Mouse (Mus musculus) splenic B cell, adult 2 months (primary cell): ENCODE data around the gene Gna12.

Experiments
- DNase-seq: peaks from one replicate; pipeline ENCODE4 v3.0.0-alpha.2; 2011; ENCODE audit warnings: low read depth, low spot score
- H3K27me3 ChIP-seq: 2 replicates; pipeline ENCODE4 v1.6.1; 2012; ENCODE audit warnings: mild to moderate bottlenecking, low read length, moderate library complexity, mixed read lengths; ENCODE audit not compliant: control insufficient read depth, poor library complexity, insufficient read depth, severe bottlenecking
- H3K36me3 ChIP-seq: 2 replicates; pipeline ENCODE4 v1.6.1; 2012; ENCODE audit warnings: mild to moderate bottlenecking, low read length, moderate library complexity, mixed read lengths; ENCODE audit not compliant: control insufficient read depth, poor library complexity, insufficient read depth, severe bottlenecking

The Gna12 gene

DNA sequence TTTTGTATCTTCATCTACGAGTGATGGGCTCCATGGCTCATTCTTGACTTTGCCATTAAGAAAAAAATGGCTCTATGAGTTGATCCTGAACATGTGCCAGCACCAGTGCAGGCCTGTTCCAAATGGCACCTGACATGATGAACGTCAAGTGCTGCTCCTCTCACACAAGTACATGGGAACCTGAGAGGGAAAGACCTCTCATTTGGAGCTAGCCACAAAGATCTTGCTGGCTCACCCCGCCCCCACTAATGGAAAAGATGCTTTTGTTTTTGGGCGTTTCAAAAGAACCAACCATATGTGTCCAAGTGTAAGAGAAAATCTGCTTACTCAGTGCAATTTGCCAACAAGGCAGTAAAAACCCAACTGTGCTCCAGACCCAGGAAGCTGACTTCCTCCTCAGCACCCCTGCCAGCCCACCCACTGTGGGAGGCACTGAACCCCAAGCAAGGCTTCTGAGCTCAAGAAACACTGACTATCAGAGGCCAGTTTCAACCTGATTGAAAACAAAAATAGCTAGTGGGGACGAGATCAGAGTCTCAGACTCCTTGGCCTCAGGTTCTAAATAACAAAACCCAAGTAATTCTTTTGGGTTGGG is 11.7 kb downstream of the Gna12 start:
- no peak for DNase-seq
- Histone ChIP-seq H3K36me3 (no peaks in the 10 kb centered on the region; the same call in none of the 2 replicates), H3K27me3 (no peaks in the 10 kb centered on the region)

DNA sequence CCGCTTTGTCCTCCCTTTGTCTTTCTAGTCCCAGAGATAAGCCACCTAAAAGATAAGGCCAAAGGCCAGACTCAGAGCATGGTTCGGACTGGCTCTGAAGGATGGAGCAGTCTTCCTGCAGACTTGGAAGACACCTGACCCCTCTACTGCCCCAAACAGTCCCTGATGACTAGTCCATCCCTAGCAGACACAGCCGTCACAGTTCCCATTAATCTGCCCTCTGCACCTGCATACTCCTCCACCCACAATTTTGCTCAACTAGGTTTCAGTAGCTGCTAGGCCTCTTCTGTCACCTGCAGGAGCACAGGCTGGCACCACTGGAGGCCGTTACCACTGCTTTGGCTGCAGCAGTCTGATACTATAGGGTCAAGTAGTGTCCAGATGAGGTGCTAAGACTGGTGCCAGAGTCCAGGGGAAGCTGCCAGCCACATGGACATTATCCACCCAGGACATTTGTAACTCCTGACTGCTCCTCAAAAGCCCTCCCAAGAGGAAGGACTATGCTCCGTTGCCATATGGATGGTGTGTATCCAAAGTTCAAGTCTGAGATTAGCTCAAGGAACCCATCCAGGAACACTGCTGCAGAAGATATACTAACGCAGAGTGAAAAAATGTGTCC is 13.2 kb downstream of the Gna12 start:
- no peak for DNase-seq
- Histone ChIP-seq H3K27me3 (no peaks in the 10 kb centered on the region), H3K36me3 (no peaks in the 10 kb centered on the region; the same call in none of the 2 replicates)

DNA sequence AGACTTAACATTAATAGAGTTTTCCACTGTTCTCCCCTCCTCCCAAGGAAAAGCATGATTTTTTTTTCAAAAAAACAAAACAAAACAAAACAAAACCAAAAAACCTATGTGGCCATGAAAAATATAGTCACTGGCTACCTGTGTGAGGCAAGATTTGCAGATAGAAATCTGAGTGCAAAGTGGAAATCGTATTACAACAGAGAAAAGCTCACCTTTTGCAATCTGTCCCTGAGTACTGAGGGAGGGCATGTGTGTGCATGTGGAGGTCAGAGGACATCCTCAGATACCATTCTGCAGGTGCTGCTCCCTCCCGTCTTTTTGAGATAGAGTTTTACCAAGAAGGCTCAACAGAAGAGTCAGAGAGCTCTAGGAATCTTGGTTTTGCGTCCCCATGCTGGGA is 14.2 kb downstream of the Gna12 start:
- Histone ChIP-seq H3K27me3 (no peaks in the 10 kb centered on the region), H3K36me3 (no peaks in the 10 kb centered on the region; the same call in 1 of the 2 replicates)
- no peak for DNase-seq

DNA sequence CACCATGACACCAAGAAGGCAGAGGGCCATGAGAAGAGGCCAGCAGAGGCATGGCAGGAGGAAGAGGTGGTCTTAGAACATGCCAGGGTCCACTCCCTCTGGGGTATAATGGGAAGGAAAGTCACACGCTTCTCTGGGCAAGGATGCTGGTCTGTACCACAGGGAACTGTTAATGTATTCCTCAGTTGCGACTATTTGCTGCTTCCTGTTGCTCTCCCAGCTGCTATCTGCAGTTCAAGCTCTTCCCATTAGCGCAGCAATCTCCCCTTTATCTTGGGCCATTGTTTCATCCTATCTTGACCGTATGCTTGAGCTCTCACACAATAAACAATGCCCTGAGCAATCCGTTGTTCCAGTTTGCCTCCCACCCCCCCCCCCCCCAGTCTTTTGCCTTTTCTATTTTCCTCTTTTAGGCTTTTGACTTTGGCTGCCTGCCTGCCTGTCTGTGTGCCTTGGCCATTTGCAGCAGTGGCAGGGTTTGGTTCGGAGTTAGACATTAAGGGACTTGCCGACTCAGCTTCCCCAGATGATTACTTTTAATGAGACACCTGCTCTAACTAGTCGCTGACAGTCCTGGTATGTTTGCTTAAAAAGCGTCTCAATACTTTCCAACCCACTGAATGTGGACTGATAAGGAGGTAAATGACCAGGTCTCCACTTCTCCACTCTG is 15.0 kb downstream of the Gna12 start:
- H3K27me3 ChIP-seq = no peaks in the 10 kb centered on the region
- DNase-seq = no peak
- no peaks in the 10 kb centered on the region for H3K36me3 ChIP-seq

DNA sequence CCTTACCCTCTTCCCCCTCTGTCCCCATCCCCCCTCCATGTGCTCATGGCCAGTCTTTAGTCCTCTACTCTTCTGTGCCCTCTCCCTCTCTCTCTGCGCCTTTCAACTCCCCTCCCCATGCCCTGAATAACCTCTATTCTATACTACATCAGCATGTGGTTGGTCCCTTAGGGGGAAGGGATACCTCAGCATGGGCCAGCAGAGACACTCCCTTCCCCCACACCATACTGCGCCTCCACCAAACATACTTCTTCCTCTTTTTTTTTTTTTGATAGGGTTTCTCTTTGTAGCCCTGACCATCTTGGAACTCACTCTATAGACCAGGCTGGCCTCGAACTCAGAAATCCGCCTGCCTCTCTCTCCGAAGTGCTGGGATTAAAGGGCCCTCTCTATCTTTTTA is 15.8 kb downstream of the Gna12 start:
- peak; percentile 55 for DNase-seq

DNA sequence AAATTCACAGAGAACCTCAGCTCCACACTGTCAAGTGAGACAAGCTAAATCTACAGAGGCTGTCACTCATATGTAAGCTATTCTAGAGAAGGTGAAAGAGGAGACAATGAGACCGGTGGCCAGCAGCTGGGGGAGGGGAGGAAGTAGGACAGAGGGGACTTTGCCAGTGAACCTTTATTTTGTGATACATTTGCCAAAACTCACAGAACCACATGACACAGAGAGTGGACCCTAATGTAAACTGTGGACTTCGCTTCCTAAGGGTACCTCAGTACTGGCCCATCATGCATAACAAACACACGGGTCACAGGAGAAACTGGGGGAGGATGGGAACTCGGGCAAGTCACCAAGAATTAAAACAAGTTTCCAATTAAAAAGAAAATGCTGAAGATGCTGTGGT is 17.5 kb downstream of the Gna12 start:
- Histone ChIP-seq H3K36me3 (no peaks in the 10 kb centered on the region), H3K27me3 (no peaks in the 10 kb centered on the region)
- DNase-seq = no peak

More for the DNA sequence above, 15.8 kb downstream of the Gna12 start:
- no peaks in the 10 kb centered on the region for H3K36me3 ChIP-seq
- H3K27me3 ChIP-seq = no peaks in the 10 kb centered on the region

DNA sequence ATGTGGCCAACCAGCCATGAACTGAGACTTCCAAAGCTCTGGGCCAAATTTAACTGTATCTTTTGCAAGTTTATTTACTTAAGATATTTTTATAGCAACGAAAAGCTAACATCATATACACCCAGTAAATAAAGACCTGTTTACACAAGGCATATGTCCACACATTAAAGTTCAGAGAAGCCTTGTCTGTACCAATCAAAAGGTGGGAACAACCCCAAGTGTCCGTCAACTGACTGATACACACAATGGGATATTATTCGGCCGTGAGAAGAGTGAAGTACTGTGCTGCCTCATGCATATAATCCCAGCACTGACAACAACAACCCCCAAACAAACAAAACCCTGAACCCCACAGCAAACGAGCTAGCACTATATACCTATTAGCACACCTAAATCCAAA is 18.2 kb downstream of the Gna12 start:
- no peak for DNase-seq
- no peaks in the 10 kb centered on the region for H3K36me3 ChIP-seq
- no peaks in the 10 kb centered on the region for H3K27me3 ChIP-seq

DNA sequence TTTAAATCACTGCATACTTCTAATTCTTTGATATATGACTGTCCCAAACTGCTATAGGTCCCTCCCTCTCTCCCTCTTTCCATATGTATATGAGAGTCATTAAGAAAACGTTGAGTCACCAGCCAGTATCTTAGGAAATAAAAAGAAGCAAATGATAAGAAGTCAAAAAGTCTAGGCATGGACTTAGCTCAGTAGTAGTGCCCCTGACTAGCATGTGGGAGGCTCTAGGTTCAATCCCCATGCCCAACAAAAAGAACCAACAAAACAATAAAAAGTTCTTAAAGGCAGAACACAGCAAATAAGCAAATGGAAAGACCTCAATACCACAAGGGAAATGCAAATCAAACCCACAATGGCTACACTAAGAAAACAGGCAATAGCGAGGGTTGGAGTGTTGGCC is 18.8 kb downstream of the Gna12 start:
- Histone ChIP-seq H3K27me3 (no peaks in the 10 kb centered on the region), H3K36me3 (no peaks in the 10 kb centered on the region)
- DNase-seq = peak; percentile 9

DNA sequence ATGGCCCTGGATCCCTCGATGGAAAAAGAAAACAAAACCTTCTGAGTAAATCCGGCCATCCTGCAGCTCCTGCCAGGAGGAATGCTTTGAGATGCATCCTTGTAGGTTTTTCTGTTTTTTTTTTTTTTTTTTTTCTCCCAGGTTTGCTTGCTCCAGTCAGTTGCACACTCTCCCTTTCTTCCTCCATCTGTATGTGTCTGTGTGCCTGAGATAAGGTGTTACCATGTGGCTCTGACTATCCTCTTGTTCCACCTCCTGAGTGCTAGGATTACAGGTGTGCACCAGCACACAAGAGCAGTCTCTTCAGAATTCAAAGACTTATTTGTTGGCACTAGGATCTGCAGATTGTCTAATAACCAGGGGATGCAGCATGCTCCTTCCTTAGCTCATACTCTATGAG is 23.3 kb downstream of the Gna12 start:
- H3K36me3 ChIP-seq = no peaks in the 10 kb centered on the region
- no peaks in the 10 kb centered on the region for H3K27me3 ChIP-seq
- no peak for DNase-seq

DNA sequence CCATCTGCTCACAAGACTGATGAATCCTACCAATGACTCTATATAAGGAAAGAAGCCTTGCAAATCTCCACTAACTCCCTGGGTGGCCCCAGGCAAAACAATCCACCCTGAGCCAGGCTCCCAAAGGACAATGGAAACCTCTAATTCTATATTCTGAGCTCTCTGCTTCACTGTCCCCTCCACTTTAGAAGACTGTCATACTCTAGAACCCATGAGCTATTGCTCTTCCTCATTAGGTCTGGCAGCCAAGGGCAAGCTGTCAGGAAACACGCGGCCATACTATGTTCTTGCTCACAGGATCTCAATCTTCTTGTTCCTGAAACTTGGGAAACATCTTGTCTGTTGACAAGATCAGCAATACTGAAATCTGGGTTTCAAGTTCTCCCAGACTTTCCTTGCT is 24.0 kb downstream of the Gna12 start:
- no peak for DNase-seq
- H3K36me3 ChIP-seq = no peaks in the 10 kb centered on the region
- no peaks in the 10 kb centered on the region for H3K27me3 ChIP-seq

DNA sequence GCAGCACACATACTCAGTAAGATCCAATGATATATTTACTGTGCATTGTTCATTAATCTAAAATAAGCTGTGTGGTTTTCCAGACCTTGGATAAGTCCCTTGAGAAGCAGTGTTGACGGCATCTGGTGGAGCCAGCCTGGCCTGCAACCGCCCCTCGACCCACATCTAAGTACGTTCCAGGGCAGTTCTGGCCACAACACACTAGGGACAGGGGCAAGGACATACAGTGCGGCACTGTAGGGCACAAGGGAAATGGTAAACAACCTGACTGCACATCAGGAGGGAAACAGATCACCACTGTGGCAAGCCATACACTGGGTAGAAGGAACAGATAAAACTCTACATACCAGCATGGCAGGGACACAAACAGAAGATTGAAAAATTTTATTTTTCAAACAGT is 28.4 kb downstream of the Gna12 start:
- no peak for DNase-seq
- Histone ChIP-seq H3K36me3 (no peaks in the 10 kb centered on the region; the same call in 1 of the 2 replicates), H3K27me3 (no peaks in the 10 kb centered on the region)

DNA sequence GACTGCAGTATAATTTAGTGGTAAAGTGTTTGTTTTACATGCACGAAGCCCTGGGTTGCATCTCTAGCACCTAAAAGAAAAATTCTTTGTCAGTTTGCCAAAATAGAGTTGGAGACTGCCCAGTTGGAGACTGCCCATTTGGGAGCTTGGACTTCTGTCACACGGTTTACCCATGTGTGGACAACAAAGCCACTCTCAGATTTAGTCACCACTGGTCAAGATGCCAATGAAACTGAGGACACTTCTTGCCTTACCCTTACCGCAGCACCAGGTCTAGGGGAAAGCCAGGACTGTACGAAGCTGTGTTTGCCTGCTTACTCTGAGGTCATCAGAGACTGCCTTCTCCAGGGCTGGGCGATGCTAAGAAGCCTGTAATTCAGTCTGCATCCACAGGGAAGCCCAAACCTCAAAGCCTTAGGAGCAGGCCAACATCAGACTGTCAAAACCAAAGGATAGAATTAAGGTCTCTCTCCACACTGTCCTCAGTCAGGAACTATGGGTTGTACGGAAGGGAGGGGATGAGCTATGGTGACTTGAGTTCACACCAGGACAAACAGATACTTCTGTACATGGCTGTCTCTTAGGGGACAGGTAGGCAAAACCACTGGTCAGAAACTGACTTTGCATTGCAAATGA is 29.8 kb downstream of the Gna12 start:
- no peaks in the 10 kb centered on the region for H3K27me3 ChIP-seq
- no peak for DNase-seq
- no peaks in the 10 kb centered on the region; the same call in 1 of the 2 replicates for H3K36me3 ChIP-seq

DNA sequence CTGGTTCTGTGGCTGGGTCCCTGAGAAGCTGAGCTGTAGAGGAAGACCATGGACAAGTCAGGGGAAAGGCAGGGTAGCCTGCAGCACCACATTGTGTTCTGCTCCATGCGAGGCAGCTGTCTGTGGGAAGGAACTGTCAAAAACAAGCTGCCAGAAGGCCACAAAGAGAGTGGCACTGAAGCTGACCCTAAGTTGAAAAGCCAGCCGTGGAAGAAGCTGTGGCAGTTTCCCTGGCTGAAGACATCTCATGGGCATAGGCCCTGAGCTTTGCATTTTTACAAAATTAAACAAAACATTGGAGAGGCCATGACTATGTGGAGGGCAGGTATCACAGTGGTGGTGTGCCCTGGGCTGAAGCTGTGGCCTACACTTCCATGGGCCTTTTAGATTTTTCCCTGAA is 31.0 kb downstream of the Gna12 start:
- DNase-seq = no peak
- H3K27me3 ChIP-seq = no peaks in the 10 kb centered on the region
- no peaks in the 10 kb centered on the region; the same call in 1 of the 2 replicates for H3K36me3 ChIP-seq

DNA sequence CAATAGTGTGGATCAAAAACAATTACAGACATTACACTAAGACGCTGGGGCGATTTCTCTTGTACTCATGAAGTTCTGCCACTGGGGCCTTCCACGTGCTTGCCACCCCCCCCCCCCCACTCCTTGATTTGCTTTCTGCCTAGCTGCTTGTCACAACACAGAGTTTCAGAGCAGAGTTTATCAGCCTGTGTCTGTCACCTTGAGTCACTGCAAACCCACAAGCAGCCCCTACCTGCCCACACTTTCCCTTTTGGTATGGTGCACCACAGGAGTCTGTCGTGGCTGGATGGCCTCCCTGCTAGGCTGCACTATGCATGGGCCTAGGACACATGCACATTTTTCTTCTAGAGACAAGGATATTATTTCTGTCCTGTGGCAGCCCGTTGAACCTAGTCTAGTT is 31.5 kb downstream of the Gna12 start:
- no peaks in the 10 kb centered on the region; the same call in 1 of the 2 replicates for H3K36me3 ChIP-seq
- H3K27me3 ChIP-seq = no peaks in the 10 kb centered on the region
- no peak for DNase-seq

DNA sequence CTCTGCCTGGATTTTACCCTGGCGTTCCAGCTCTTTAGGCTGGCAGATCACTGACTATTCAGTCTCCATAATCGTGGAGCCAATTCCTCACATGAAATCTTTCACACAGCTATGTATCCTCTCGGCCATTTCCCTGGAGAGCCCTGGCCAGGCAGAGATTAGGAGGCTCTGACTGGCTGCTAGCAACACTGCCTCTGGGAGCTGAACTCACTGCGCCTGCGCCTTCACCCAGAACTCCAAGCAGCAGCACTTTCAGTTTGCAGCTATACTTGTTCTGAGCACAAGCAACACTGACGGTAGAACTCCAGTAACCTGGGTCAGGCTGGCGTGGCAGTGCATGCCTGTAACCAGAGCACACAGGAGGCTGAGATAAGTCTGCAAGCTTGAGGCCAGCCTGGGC is 32.1 kb downstream of the Gna12 start:
- Histone ChIP-seq H3K36me3 (no peaks in the 10 kb centered on the region; the same call in 1 of the 2 replicates), H3K27me3 (no peaks in the 10 kb centered on the region)
- no peak for DNase-seq
